In the genomic region with DNA sequence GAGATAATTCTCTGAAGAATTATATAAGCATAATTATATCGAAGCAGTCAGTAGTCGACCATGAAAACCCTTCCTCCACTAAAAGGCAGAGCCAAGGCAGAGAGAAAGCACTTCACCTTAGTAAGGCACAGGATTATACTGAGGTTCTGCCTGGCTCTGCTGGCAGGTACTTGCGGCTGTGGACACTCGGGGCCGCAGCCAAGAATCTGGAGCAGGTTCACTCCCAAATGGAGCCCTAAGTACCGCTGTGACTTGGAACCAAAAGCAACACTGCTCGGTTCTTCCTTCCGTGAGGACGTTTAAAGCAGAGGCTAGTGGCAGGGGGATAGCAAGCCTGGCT, we compare ENCODE assay signal across 8 mouse cellular contexts. TPM values are rescaled to one million over a fixed set of nuclear protein-coding genes. Genes with fewer than 3 reads are reported as not detected.
DNase-seq lines count a peak whose midpoint lies in the region; ATAC-seq and TF ChIP-seq lines count a peak whose summit lies in the region.

No protein-coding gene starts in this region.

- peak overlapping the region; percentile 54 for H3K9ac ChIP-seq in limb, embryonic 12.5 days (replicated peaks)
- H3K9ac ChIP-seq in midbrain, embryonic 16.5 days (ENCODE audit: low read depth, low read length), result peak overlapping the region; percentile 63

- H3K36me3 ChIP-seq in forebrain, embryonic 10.5 days (replicated peaks), result 0 out of 2 replicates have a peak, but pooled peaks cover 2% of the 10 kb centered on the region
- no peaks in the 10 kb centered on the region for H3K36me3 ChIP-seq in limb, embryonic 12.5 days
- no peaks in the 10 kb centered on the region for H3K36me3 ChIP-seq in midbrain, embryonic 16.5 days (ENCODE audit: control insufficient read depth, insufficient read depth, low read length)

- peak overlapping the region; percentile 82 for H3K4me2 ChIP-seq in limb, embryonic 12.5 days
- H3K4me2 ChIP-seq in midbrain, embryonic 16.5 days (ENCODE audit: low read length), result peak overlapping the region; percentile 82

- WGBS in forebrain, embryonic 10.5 days, result 6% methylated on average over 9 of the region's 9 CpGs
- 6% methylated on average over 9 of the region's 9 CpGs for WGBS in limb, embryonic 12.5 days
- 6% methylated on average over 9 of the region's 9 CpGs for WGBS in midbrain, embryonic 16.5 days

- intact Hi-C loops in left cerebral cortex, postnatal 10 days (cut with DNase I), result loop anchor here (5.0 to 10.0 kb wide), 4 partner anchors 85 to 830 kb away; no protein-coding TSS in a partner anchor

- no peak for DNase-seq in layer of hippocampus, adult 2 months (ENCODE audit: low spot score in 2 of 2)
- no peak for DNase-seq in layer of hippocampus, postnatal 36 days
- no peak for DNase-seq in forebrain, embryonic 10.5 days (ENCODE audit: extremely low spot score, low spot score)
- DNase-seq in T-cell, adult 2 months (ENCODE audit: low spot score), result no peak
- no peak for DNase-seq in layer of hippocampus, adult 11-12 months (ENCODE audit: low spot score)
- no peak for DNase-seq in left cerebral cortex, postnatal 10 days (ENCODE audit: extremely low spot score in 1 of 2, low spot score in 2 of 2)

- H3K4me3 ChIP-seq in layer of hippocampus, adult 2 months, result peak overlapping the region; percentile 79
- peak overlapping the region; percentile 86 for H3K4me3 ChIP-seq in forebrain, embryonic 10.5 days
- peak overlapping the region; percentile 83 for H3K4me3 ChIP-seq in limb, embryonic 12.5 days (replicated peaks)
- peak overlapping the region; percentile 97 for H3K4me3 ChIP-seq in midbrain, embryonic 16.5 days (ENCODE audit: low read depth, low read length)

- no peak for ATAC-seq in limb, embryonic 12.5 days (ENCODE audit: insufficient number of reproducible peaks, insufficient read depth, low FRiP score, low TSS enrichment, low read depth)
- no peak for ATAC-seq in midbrain, embryonic 16.5 days

- H3K27ac ChIP-seq in layer of hippocampus, adult 2 months, result peak overlapping the region; percentile 97
- H3K27ac ChIP-seq in forebrain, embryonic 10.5 days, result peak overlapping the region; percentile 93
- H3K27ac ChIP-seq in limb, embryonic 12.5 days, result peak overlapping the region; percentile 88
- peak overlapping the region; percentile 69 for H3K27ac ChIP-seq in midbrain, embryonic 16.5 days (ENCODE audit: low read length)

- H3K27me3 ChIP-seq in forebrain, embryonic 10.5 days (ENCODE audit: poor library complexity, severe bottlenecking), result no peaks in the 10 kb centered on the region
- no peaks in the 10 kb centered on the region for H3K27me3 ChIP-seq in limb, embryonic 12.5 days
- no peaks in the 10 kb centered on the region; the same call in 1 of the 2 replicates for H3K27me3 ChIP-seq in midbrain, embryonic 16.5 days (ENCODE audit: control insufficient read depth, insufficient read depth, low read depth, low read length)

- H3K9me3 ChIP-seq in forebrain, embryonic 10.5 days, result no peaks in the 10 kb centered on the region
- H3K9me3 ChIP-seq in limb, embryonic 12.5 days, result no peaks in the 10 kb centered on the region
- H3K9me3 ChIP-seq in midbrain, embryonic 16.5 days (replicated peaks; ENCODE audit: control insufficient read depth, low read length, poor library complexity, severe bottlenecking), result no peaks in the 10 kb centered on the region

- peaks cover 25% of the 10 kb centered on the region for H3K4me1 ChIP-seq in forebrain, embryonic 10.5 days
- peaks cover 9% of the 10 kb centered on the region; the same call in 1 of the 2 replicates for H3K4me1 ChIP-seq in limb, embryonic 12.5 days (replicated peaks)
- H3K4me1 ChIP-seq in midbrain, embryonic 16.5 days (ENCODE audit: control insufficient read depth, insufficient read depth, low read length), result peaks cover 12% of the 10 kb centered on the region

- TF ChIP-seq CTCF in layer of hippocampus, adult 2 months (conservative IDR thresholded peaks at IDR 0.05), result no peak

RNA-seq across cellular contexts. Expression of a gene that starts 1.4 kb away (rescaled TPM):
- 10 to 100 TPM; 42.4 to 47.8 TPM for total RNA-seq in layer of hippocampus, adult 2 months (2021)
- total RNA-seq in layer of hippocampus, postnatal 36 days (2021), result 10 to 100 TPM; 41.9 to 42.0 TPM
- 10.2 and 11.4 TPM in 2 replicates for polyA plus RNA-seq in forebrain, embryonic 10.5 days (2016; fragmentation: Nextera tagmentation; extraction: Ambion mirVana)
- polyA plus RNA-seq in limb, embryonic 12.5 days (2016; fragmentation: Nextera tagmentation; extraction: Ambion mirVana), result 12.2 and 12.9 TPM in 2 replicates
- polyA plus RNA-seq in midbrain, embryonic 16.5 days (2015; fragmentation: Nextera tagmentation; extraction: Ambion mirVana), result 11.4 and 11.6 TPM in 2 replicates
- total RNA-seq in left cerebral cortex, postnatal 10 days (2021), result 10 to 100 TPM; 37.3 to 39.3 TPM

RNA-seq across cellular contexts. Expression of a gene that starts 3.0 kb away (rescaled TPM):
- 1 to 10 TPM; 2.6 to 3.2 TPM for total RNA-seq in layer of hippocampus, adult 2 months (2021)
- total RNA-seq in layer of hippocampus, postnatal 36 days (2021), result 1 to 10 TPM; 2.4 to 2.7 TPM
- polyA plus RNA-seq in forebrain, embryonic 10.5 days (2016; fragmentation: Nextera tagmentation; extraction: Ambion mirVana), result not detected in 2 replicates
- polyA plus RNA-seq in limb, embryonic 12.5 days (2016; fragmentation: Nextera tagmentation; extraction: Ambion mirVana), result not detected in 2 replicates
- polyA plus RNA-seq in midbrain, embryonic 16.5 days (2015; fragmentation: Nextera tagmentation; extraction: Ambion mirVana), result not detected in 2 replicates
- total RNA-seq in left cerebral cortex, postnatal 10 days (2021), result 1 to 10 TPM; 1.7 to 1.8 TPM
